Mouse (Mus musculus) liver, embryonic 15.5 days (tissue): Measurements from ENCODE around the gene Thsd4. TPM values are rescaled to one million over a fixed set of nuclear protein-coding genes. Genes with fewer than 3 reads are reported as not detected.

Source experiments
- ATAC-seq: fragments of 200-750 bp; cut with Nextera tagmentation; 2 replicates; pipeline ENCODE4 v1.8.0; 2017; ENCODE audit warnings: moderate number of reproducible peaks, mild to moderate bottlenecking, moderate library complexity; ENCODE audit not compliant: insufficient read depth
- H3K27ac ChIP-seq: fragments of 300-500 bp; sonication (generic); replicated peaks from 2 replicates; pipeline ENCODE4 v1.5.1; 2015; ENCODE audit warnings: mild to moderate bottlenecking, inconsistent platforms
- H3K27me3 ChIP-seq: fragments of 300-500 bp; sonication (generic); 2 replicates; pipeline ENCODE4 v1.6.1; 2015; ENCODE audit warnings: mild to moderate bottlenecking, inconsistent platforms
- H3K36me3 ChIP-seq: fragments of 300-500 bp; sonication (generic); replicated peaks from 2 replicates; pipeline ENCODE4 v1.6.1; 2015; ENCODE audit warnings: moderate library complexity, mild to moderate bottlenecking, inconsistent platforms
- H3K4me1 ChIP-seq: fragments of 300-500 bp; sonication (generic); replicated peaks from 2 replicates; pipeline ENCODE4 v1.6.1; 2015; ENCODE audit warnings: inconsistent platforms
- H3K4me2 ChIP-seq: fragments of 300-500 bp; sonication (generic); 2 replicates; pipeline ENCODE4 v1.6.1; 2015; ENCODE audit warnings: moderate library complexity, mild to moderate bottlenecking, inconsistent platforms
- H3K4me3 ChIP-seq: fragments of 300-500 bp; sonication (generic); replicated peaks from 2 replicates; pipeline ENCODE4 v1.5.1; 2015; ENCODE audit warnings: mild to moderate bottlenecking, inconsistent platforms
- H3K9ac ChIP-seq: fragments of 300-500 bp; sonication (generic); 2 replicates; pipeline ENCODE4 v1.6.1; 2015; ENCODE audit warnings: moderate library complexity, mild to moderate bottlenecking, inconsistent platforms
- H3K9me3 ChIP-seq: fragments of 300-500 bp; sonication (generic); replicated peaks from 2 replicates; pipeline ENCODE4 v1.6.1; 2016; ENCODE audit warnings: inconsistent platforms
- WGBS: fragments of 180-500 bp; shearing (Covaris S2); methylation state at CpG from one replicate; pipeline ENCODE4 v1.1.7; 2015; ENCODE audit warnings: mixed read lengths; ENCODE audit not compliant: insufficient replicate concordance; 5-methylcytosine and 5-hydroxymethylcytosine counted together
- polyA plus RNA-seq: library from polyadenylated mRNA; unstranded; fragments of >200 nt; fragmentation: Nextera tagmentation; extraction: Ambion mirVana; gene quantifications from 2 replicates; pipeline ENCODE4 v1.2.1, GENCODE M21; 2015

Thsd4 gene
- polyA plus RNA-seq, 1 experiment from 2014 or later: 0.73 TPM

- WGBS: 65% methylated on average over 4 of the region's 4 CpGs
- H3K9ac ChIP-seq: no peak overlapping the region
Measured at GRCm38 (mm10) chr9:60306241-60306640, 215.6 kb downstream of the Thsd4 start.

DNA sequence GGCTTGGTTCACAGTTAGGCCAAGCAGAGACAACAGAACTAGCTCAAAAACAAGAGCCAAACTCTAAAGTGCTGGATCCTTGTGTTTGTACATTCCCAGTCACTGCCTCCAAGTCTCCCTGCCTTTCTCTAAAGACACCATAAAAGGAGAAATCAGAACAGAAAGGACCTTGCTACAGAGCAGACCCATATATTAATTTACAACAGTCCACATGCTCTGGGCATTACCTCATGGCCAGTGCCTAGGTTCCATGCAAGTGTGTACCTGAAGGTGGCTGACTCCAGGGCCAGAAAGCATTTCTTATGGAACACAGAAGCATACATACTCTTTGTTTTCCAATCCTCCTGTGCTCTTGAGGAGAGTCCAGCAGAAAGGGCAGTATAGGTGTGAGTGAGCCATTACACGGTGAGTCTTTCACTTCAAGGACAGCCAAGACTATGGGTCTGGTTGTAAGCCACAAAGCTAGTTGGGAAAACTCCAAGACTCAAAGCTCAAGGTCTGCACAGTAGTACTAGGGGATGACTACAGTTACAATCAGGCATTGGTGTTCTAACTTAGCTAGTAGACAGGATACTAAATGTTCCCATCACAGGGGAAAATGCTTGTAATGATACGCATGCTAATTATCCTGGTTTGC is 216.5 kb downstream of the Thsd4 start:
- Histone ChIP-seq H3K27ac (no peak overlapping the region), H3K9ac (no peak overlapping the region), H3K27me3 (no peaks in the 10 kb centered on the region), H3K4me1 (0 out of 2 replicates have a peak, but pooled peaks cover 3% of the 10 kb centered on the region), H3K9me3 (no peaks in the 10 kb centered on the region), H3K4me2 (no peak overlapping the region), H3K4me3 (no peak overlapping the region), H3K36me3 (no peaks in the 10 kb centered on the region)
- no peak for ATAC-seq
- WGBS: 80% methylated on average over 2 of the region's 2 CpGs

More at GRCm38 (mm10) chr9:60306241-60306640, 215.6 kb downstream of the Thsd4 start:
- H3K27ac ChIP-seq: no peak overlapping the region
- no peak for ATAC-seq
- no peaks in the 10 kb centered on the region for H3K36me3 ChIP-seq
- no peaks in the 10 kb centered on the region for H3K9me3 ChIP-seq
- H3K4me1 ChIP-seq: 0 out of 2 replicates have a peak, but pooled peaks cover 6% of the 10 kb centered on the region
- no peaks in the 10 kb centered on the region for H3K27me3 ChIP-seq
- no peak overlapping the region for H3K4me3 ChIP-seq
- H3K4me2 ChIP-seq: no peak overlapping the region

DNA sequence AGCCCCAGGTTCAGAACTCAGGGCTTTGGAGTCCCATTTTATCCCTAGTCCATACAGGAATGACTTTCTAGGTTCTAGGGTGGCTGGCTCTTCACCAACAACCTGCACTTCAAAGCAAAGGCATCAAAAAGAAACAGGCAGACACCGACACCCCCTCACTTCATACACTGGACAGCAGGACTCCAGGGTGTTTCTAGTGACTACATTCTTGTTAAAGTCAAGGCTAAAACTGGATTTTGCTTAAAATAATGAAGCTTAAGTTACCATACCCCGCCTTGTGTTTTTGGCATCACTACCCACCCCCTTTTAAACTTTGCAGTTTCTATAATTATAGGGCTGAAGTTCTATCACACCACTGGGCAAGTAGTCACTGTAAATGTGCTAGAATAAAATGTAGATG is 225.6 kb downstream of the Thsd4 start:
- Histone ChIP-seq H3K36me3 (no peaks in the 10 kb centered on the region), H3K27ac (no peak overlapping the region), H3K4me3 (no peak overlapping the region), H3K4me2 (no peak overlapping the region), H3K27me3 (no peaks in the 10 kb centered on the region; the same call in 1 of the 2 replicates), H3K9me3 (no peaks in the 10 kb centered on the region), H3K4me1 (no peaks in the 10 kb centered on the region), H3K9ac (no peak overlapping the region)
- WGBS: 73% methylated on average over 2 of the region's 2 CpGs
- no peak for ATAC-seq

DNA sequence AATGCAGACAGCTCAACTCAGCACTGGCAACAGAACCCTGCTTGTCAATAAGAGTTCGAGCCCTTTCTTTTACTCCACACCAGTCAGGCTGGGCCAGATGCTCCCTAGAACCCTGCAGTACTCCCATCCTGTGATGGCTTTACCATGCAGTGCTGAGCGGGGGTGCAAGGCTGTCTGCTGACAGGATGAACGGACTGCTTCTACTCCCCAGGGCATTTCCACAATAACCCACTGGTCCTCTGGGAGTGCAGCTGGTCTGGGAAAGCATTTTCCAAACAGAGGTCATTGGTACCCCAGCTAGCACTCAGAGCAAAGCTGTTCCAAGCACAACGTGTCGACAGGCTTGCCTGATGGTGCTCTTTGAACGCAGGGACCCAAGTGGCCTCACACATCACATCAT is 226.6 kb downstream of the Thsd4 start:
- Histone ChIP-seq H3K4me2 (no peak overlapping the region), H3K9ac (no peak overlapping the region), H3K27me3 (peaks cover 2% of the 10 kb centered on the region), H3K9me3 (no peaks in the 10 kb centered on the region), H3K4me3 (no peak overlapping the region), H3K36me3 (no peaks in the 10 kb centered on the region), H3K27ac (no peak overlapping the region), H3K4me1 (no peaks in the 10 kb centered on the region)
- WGBS: 58% methylated on average over 6 of the region's 6 CpGs
- no peak for ATAC-seq

DNA sequence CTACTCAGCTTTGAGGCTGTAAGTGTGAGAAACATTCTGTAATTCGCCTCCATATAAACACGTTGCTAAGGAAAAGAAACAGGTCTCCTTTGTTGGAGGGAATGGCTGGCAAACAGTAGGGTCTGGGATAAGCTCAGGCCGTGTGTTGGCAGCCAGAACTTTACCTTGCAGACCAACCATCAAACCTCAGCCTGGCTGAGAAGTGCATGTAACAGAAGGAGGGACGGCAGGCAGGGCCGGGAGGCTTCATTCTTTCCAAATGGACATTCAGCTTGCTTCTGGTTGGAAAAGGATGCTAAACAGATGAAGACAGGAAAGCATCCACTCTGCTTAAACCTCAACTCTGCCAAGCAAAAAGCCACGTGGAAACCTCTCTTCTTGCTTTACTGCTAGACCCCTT is 228.7 kb downstream of the Thsd4 start:
- no peaks in the 10 kb centered on the region for H3K9me3 ChIP-seq

GRCm38 (mm10) chr9:60290780-60291179 is 231.1 kb downstream of the Thsd4 start:
- 64% methylated on average over 8 of the region's 8 CpGs for WGBS

More for the DNA sequence above, 228.7 kb downstream of the Thsd4 start:
- H3K4me2 ChIP-seq: no peak overlapping the region
- H3K36me3 ChIP-seq: no peaks in the 10 kb centered on the region
- H3K4me3 ChIP-seq: no peak overlapping the region
- no peaks in the 10 kb centered on the region for H3K4me1 ChIP-seq
- peaks cover 5% of the 10 kb centered on the region for H3K27me3 ChIP-seq
- no peak overlapping the region for H3K27ac ChIP-seq
- no peak overlapping the region for H3K9ac ChIP-seq
- 53% methylated on average over 6 of the region's 6 CpGs for WGBS
- ATAC-seq: no peak

DNA sequence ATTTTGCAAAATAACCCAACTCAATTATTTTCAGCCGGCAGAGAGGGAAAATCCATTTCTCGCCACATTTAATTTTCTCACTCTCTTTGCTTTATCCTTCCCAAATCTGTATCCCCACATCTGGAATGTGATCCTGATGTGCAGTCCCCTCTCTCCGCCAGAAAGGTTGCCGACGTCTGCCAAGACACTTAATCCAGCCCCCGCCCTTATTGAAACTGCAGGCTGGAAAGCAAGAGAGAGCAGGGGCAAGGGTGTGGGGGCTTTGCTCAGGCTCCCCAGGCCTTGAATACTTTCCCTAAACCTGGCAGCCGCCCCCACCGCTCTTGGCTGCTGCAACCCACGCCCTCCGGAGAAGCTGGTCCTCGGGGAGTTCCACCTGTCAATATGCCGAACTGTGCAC is 233.1 kb downstream of the Thsd4 start:
- Histone ChIP-seq H3K27ac (no peak overlapping the region), H3K4me3 (no peak overlapping the region), H3K36me3 (no peaks in the 10 kb centered on the region), H3K9ac (no peak overlapping the region), H3K4me2 (no peak overlapping the region), H3K27me3 (peaks cover 10% of the 10 kb centered on the region), H3K4me1 (no peaks in the 10 kb centered on the region), H3K9me3 (no peaks in the 10 kb centered on the region)
- ATAC-seq: no peak
- WGBS: 77% methylated on average over 12 of the region's 12 CpGs

More at GRCm38 (mm10) chr9:60290780-60291179, 231.1 kb downstream of the Thsd4 start:
- Histone ChIP-seq H3K4me3 (no peak overlapping the region), H3K27me3 (peaks cover 5% of the 10 kb centered on the region), H3K27ac (no peak overlapping the region), H3K9ac (no peak overlapping the region), H3K4me2 (no peak overlapping the region), H3K36me3 (no peaks in the 10 kb centered on the region), H3K9me3 (no peaks in the 10 kb centered on the region), H3K4me1 (no peaks in the 10 kb centered on the region)
- no peak for ATAC-seq

DNA sequence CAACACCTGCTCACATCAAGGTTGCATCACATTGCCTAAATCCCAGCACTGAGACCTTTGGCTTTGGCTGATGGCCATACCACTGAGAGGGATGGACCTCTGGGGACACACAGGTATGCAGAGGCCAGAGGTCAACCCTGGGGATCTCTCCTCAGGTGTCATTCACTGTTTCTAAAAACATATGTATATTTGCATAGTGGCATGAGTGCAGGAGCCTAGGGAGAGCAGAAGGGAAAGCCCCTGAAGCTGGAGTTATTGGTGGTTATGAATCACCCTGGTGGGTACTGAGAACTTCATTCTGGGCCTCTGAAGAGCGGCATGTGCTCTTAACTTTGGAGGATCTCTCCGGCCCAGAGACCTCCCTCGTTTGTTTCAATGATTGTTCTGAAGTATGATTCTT is 235.5 kb downstream of the Thsd4 start:
- Histone ChIP-seq H3K27me3 (peaks cover 14% of the 10 kb centered on the region; the same call in 1 of the 2 replicates), H3K9ac (no peak overlapping the region), H3K4me1 (peaks cover 5% of the 10 kb centered on the region), H3K4me2 (no peak overlapping the region), H3K9me3 (no peaks in the 10 kb centered on the region), H3K27ac (no peak overlapping the region), H3K4me3 (no peak overlapping the region), H3K36me3 (no peaks in the 10 kb centered on the region)
- ATAC-seq: peak; percentile 42; the same call in 1 of the 2 replicates
- 75% methylated on average over 3 of the region's 3 CpGs for WGBS

DNA sequence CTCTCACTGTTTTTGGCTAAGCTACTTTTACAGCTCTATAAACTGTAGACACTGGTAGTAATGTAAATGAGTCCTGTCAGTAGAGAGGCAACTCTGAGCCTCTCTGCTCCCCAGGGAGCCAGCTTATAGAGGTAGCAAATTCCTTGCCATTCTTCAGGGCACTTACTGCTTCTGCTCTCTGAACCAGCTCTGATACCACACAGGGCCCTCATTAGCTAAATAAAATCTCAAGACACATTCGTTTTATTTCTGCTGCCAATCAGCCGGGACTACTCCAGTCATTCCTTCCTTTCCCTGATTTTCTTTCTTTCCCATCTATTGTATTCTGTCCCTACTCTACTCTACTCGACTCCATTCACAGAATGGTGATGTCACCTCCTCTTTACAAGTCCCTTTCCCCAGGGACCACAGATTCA is 236.8 kb downstream of the Thsd4 start:
- no peak for ATAC-seq

GRCm38 (mm10) chr9:60284318-60284717 is 237.5 kb downstream of the Thsd4 start:
- Histone ChIP-seq H3K36me3 (no peaks in the 10 kb centered on the region), H3K9ac (no peak overlapping the region), H3K4me2 (no peak overlapping the region), H3K4me3 (no peak overlapping the region), H3K27ac (no peak overlapping the region), H3K27me3 (0 out of 2 replicates have a peak, but pooled peaks cover 9% of the 10 kb centered on the region), H3K4me1 (peaks cover 26% of the 10 kb centered on the region), H3K9me3 (no peaks in the 10 kb centered on the region)
- no peak for ATAC-seq
- WGBS: 45% methylated on average over 1 of the region's 1 CpGs

More for the DNA sequence above, 236.8 kb downstream of the Thsd4 start:
- Histone ChIP-seq H3K9me3 (no peaks in the 10 kb centered on the region), H3K4me3 (no peak overlapping the region), H3K27me3 (peaks cover 11% of the 10 kb centered on the region; the same call in 1 of the 2 replicates), H3K4me1 (peaks cover 18% of the 10 kb centered on the region), H3K27ac (no peak overlapping the region), H3K4me2 (no peak overlapping the region), H3K36me3 (no peaks in the 10 kb centered on the region), H3K9ac (no peak overlapping the region)
- WGBS: 37% methylated on average over 3 of the region's 3 CpGs

DNA sequence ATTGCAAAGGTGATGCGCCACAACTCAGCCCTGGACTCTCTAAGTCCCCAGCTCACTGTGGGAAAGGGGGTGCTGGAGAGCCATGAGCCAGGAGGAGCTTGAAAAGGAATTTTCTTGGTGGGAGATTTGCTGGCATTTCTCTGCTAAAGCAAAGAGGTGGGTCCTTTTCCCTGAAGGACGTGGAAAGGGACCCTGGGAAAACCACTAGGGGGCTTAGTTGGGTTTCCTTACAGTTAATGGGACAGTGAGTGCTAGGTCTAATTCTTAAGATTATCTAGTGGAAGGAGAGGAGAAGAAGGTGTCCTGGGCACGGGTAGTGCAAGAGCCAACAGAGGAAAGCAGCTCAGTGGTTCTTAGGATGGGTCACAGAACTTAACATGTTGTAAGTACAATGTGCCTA is 238.3 kb downstream of the Thsd4 start:
- Histone ChIP-seq H3K9ac (no peak overlapping the region), H3K27ac (no peak overlapping the region)
- WGBS: 47% methylated on average over 3 of the region's 3 CpGs

More for the DNA sequence above, 238.3 kb downstream of the Thsd4 start:
- no peaks in the 10 kb centered on the region for H3K9me3 ChIP-seq
- H3K27me3 ChIP-seq: peaks cover 9% of the 10 kb centered on the region; the same call in 1 of the 2 replicates
- H3K4me2 ChIP-seq: no peak overlapping the region
- H3K4me3 ChIP-seq: no peak overlapping the region
- H3K4me1 ChIP-seq: peaks cover 33% of the 10 kb centered on the region
- no peak for ATAC-seq
- no peaks in the 10 kb centered on the region for H3K36me3 ChIP-seq
